Mouse (Mus musculus) MEL-GATA-1-ER (cell line): ENCODE measurements around the gene Tmem204.
"Not testable (repeated sequence)": the region's sequence is repeated elsewhere in the genome, so short reads cannot be mapped to it uniquely, and the experiment has no call there.

Source experiments
- DNase-seq: peaks from one replicate; pipeline ENCODE4 v3.0.0-alpha.2; 2012; ENCODE audit warnings: low read depth; ENCODE audit errors: extremely low read depth

The Tmem204 gene

GRCm38 (mm10) chr17:25083444-25083931 lies at the start of gene Tmem204:
Gene Tmem204 (minus strand): TSS chr17:25083591.
- DNase-seq: no peak

GRCm38 (mm10) chr17:25130060-25130459 lies 46.7 kb upstream of the Tmem204 start:
- DNase-seq: no peak

GRCm38 (mm10) chr17:25127681-25128080 lies 44.3 kb upstream of the Tmem204 start:
- no peak for DNase-seq

GRCm38 (mm10) chr17:25127079-25127478 lies 43.7 kb upstream of the Tmem204 start:
- DNase-seq: no peak

GRCm38 (mm10) chr17:25125442-25126060 lies 42.2 kb upstream of the Tmem204 start:
- DNase-seq: not testable (repeated sequence)

GRCm38 (mm10) chr17:25123979-25124378 lies 40.6 kb upstream of the Tmem204 start:
- no peak for DNase-seq

DNA sequence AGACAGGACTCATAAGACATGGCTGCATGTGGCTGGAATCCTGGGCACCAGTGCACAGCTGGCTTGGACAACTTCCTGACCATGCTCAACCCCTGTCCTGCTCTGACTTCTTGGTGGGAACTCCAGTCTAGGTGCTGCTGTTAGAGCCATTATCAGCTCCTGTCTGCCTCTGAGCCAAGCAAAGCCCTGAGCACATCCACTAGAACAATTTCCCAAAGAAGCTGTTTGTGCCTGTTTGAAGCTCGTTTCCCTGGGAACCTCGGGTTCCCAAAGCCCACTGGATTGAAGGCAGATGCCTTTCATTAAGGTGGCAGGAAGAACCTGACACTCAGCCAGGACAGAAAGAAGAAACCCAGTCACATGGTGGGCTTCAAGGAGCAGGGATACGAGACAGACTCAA lies 37.0 kb upstream of the Tmem204 start, which contains the start of gene Ptx4:
TSS of gene Ptx4 (plus strand) at position 355 of the 400 bp plus-strand sequence.
- DNase-seq: no peak

DNA sequence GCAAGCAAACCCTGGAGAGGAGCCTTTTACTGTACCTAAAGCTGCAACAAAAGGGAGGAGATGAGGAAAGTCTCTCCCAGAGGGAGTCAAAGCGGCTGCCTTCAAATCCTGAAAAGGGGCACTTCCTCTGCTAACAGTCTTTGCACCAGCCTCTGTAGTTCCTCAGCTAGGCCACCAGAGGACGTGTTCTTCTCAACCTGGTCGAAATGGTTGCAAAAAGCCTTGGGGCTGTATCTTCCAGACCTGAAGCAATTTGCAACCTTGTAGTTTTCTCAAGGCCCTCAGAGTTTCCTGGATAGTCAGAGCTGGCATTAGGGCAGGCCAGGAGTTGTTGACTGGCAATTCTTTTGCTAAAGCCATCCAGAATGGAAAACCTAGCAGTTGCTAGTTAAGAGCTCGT lies 33.9 kb upstream of the Tmem204 start:
- peak; percentile 60 for DNase-seq

- DNase-seq: peak; percentile 81
These were observed 32.5 kb upstream of the Tmem204 start, which contains the start of gene Telo2 for GRCm38 (mm10) chr17:25115664-25116432. Gene Telo2 (minus strand): TSS chr17:25115967.

DNA sequence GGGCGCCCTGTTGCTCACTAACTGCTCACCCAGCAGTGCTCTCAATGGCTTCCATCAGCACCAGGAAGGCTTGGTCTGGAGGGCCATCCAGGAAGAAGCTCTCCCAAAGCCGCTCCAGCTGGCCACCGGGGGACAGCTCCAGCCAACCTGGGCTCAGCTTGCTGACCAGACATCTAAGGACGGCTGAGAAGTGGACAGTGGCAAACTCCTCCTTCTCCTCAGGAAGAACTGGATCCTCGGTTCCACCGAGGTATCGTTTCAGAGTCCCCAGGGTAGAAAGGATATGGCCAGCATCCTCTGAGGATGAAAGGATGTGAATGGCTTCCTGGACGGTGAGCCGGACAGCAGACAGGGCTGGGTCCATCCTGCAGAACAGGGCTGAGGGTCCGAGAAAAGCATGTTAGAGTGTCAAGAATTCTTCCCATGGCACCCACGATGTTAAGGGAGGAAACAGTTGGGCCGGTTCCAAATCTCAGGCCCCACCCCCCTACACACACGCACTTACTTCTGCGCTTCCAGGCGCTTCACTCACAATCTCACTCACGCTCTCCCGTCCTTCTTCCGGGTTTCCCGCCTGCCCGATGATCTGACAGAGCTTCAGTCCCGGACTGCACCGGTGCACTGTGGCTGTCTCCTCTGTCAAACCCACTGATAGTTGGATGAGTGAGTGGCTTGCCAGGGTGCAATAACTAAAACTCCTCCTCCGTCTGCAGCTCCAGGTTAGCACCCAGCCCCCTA lies 31.7 kb upstream of the Tmem204 start:
- DNase-seq: peak; percentile 60

- DNase-seq: no peak
These were observed 29.0 kb upstream of the Tmem204 start for GRCm38 (mm10) chr17:25112423-25112810.

- DNase-seq: no peak
These were observed 28.5 kb upstream of the Tmem204 start for GRCm38 (mm10) chr17:25111739-25112422.

- DNase-seq: no peak
These were observed 27.8 kb upstream of the Tmem204 start for GRCm38 (mm10) chr17:25111220-25111619.

DNA sequence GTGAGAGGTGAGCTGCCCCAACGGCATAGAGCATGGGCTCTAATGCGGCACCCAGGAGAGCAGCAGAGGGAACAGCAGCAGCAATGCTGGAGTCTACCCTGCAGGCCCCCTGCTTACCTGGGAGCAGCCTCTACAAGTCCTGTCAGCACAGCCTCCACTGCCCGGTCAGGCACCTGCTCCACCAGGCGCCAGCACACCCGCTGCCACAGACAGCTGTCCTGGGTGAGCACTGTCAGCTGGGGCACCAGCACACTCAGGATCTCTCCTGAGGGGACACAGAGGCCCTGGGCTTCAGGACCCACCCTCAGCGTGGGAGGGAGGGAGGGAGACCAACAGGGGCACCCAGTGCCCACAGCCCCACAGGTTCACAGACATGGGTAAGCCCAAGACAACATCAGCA lies 27.2 kb upstream of the Tmem204 start:
- no peak for DNase-seq

DNA sequence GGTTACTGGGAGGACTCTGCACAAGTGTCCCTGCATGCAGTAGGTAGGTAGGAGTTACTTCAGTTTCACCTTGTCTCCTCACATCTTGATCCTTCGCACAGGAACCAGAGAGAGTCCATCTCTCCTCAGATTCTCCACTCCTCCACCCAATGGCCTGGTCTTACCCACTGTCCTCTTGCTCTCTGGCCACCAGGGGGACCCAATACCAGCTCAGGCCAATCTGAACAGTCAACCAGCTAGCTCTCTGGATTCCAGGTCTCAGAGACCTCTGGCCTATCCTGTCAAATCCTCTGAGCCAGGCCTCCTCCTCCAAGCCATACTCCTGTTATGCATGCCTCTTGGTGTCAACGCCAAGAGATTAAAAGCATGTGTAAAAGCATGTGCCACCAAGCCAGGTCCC lies 26.2 kb upstream of the Tmem204 start:
- no peak for DNase-seq

- no peak for DNase-seq
These were observed 24.4 kb upstream of the Tmem204 start for GRCm38 (mm10) chr17:25107786-25108185.

GRCm38 (mm10) chr17:25101338-25101737 lies 17.9 kb upstream of the Tmem204 start:
- no peak for DNase-seq

- DNase-seq: no peak
These were observed 16.7 kb upstream of the Tmem204 start for GRCm38 (mm10) chr17:25100052-25100451.

- no peak for DNase-seq
These were observed 12.8 kb upstream of the Tmem204 start for GRCm38 (mm10) chr17:25096221-25096620.

DNA sequence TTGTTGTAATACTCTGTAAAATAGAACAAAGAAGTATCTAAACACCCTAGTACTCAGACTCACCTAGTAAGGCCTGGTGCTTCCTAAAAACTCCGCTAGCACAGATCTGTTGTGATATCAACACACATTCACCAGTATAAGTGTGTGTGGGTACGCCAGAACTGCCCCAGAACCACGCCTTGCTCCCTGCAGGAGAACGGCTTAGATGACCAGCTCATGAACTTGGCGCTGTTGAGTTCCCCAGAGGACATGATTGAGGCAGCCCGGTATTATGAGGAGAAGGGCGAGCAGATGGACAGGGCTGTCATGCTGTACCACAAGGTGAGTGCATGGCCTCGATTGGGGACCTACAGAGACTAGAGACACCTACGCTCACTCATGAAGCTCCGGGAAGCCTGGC lies 7.1 kb upstream of the Tmem204 start:
- no peak for DNase-seq

GRCm38 (mm10) chr17:25089158-25089557 lies 5.8 kb upstream of the Tmem204 start:
- no peak for DNase-seq
